Mouse (Mus musculus): ENCODE measurements at regions not wholly inside any gene's neighbourhood (a gene's known extent, or its start where the extent isn't known, plus 50 kb on each side); places are given as distances from the start of the nearest gene placed in this dataset.
"Not testable (repeated sequence)": the region's sequence is repeated elsewhere in the genome, so short reads cannot be mapped to it uniquely, and the experiment has no call there.

DNA sequence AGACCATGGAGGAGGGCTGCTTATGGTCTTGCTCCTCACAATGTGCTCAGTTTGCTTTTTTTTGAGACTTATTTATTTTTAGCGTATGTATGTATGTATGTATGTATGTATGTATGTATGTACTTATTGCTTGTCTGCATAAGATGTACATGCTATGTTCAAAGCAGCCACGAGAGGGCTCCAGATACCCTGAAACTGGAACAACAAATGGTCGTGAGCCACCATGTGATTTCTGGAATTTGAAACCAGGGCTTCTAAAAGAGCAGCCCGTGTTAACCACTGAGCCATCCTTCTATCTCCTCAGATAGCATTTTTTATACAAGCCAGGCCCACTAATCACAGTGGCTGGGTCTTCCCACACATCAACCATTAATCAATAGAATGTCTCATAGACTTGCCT lies 611.2 kb downstream of the 5730507C01Rik start:
- no peak for DNase-seq

DNA sequence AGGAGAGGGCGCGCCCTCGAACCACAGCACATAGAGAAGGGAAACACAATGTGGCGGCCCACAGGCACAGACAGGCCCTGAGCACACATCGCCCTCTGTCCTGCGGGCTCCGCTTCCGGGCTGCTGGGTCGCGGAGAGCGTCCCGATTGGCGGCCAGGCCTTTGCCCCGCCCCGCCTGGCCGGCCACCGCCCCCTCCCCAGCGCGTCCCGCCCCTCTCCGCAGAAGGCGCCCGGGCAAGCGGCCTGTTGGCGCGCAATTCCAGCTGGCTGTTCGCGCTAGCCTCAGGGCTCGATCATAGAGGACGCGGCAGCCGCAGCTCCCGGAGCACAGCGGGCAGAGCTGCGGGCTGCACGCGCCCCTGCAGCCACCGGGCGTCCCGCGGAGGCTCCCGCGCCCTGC lies 661.3 kb downstream of the 5730507C01Rik start:
- no peak for DNase-seq

DNA sequence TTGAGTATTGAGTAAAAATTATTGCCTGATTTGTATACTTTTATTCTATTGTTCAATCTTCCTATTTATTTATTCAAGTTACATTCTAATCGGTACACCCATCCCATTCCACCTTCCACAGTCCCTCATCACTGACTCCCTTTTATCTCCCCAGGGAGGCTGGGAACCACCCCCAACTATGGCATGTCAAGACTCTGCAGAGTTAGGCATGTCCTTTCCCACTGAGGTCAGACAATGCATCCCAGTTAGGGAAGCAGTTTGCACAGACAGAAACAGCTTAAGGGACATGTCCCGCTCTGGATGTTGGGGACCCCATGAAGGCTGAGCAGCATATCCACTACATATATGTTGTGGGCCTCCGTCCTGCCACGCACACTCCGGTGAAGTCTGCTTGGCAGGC lies 678.1 kb downstream of the 5730507C01Rik start:
- no peak for DNase-seq

DNA sequence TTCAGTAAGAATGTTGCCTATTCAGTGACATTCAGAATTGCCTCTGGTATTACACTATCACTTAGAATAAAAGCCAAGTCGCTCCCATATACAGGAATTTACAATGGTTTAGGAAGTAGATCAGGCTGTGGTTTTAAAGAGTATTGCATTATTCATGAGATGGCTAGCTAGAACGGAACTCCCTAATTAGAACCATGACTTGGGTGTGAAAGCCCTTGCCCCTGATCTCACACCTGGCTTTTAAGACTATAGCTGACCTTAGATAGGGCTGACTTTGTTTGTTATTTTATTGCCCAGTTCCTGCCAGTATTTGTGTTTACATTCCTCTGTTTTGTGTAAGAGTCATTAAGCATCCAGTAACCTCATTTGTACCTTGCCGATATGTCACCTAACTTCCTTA lies 678.7 kb downstream of the 5730507C01Rik start:
- DNase-seq, result not testable (repeated sequence)

DNA sequence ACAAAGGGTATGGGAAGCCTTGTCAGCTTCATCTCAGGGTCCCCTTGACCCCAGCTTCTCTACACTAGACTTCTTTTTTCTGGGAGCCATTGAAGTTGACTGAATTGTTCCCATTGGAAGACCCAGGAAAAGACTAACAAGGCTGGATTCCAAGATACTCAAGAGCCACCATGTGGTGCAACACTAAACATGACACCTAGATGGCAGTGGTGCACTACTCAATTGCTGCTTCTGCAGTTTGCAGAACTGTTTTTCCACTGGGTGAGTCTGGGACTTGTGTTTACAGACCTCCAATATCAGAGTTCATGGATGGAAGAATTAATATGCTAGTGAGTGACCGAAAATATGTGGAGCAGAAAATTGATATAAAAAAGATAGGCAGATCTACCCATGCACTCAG lies 709.7 kb downstream of the 5730507C01Rik start:
- not testable (repeated sequence) for DNase-seq

DNA sequence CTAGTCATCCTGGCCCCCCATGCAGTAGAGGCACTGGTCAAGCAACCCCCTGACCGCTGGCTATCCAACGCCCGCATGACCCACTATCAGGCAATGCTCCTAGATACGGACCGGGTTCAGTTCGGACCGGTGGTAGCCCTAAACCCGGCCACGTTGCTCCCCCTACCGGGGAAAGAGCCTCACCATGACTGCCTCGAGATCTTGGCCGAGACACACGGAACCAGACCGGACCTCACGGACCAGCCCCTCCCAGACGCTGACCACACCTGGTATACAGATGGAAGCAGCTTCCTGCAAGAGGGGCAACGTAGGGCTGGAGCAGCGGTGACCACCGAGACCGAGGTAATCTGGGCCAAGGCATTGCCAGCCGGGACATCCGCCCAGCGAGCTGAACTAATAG lies 707.6 kb upstream of the Gm21863 start:
- DNase-seq, result not testable (repeated sequence)

DNA sequence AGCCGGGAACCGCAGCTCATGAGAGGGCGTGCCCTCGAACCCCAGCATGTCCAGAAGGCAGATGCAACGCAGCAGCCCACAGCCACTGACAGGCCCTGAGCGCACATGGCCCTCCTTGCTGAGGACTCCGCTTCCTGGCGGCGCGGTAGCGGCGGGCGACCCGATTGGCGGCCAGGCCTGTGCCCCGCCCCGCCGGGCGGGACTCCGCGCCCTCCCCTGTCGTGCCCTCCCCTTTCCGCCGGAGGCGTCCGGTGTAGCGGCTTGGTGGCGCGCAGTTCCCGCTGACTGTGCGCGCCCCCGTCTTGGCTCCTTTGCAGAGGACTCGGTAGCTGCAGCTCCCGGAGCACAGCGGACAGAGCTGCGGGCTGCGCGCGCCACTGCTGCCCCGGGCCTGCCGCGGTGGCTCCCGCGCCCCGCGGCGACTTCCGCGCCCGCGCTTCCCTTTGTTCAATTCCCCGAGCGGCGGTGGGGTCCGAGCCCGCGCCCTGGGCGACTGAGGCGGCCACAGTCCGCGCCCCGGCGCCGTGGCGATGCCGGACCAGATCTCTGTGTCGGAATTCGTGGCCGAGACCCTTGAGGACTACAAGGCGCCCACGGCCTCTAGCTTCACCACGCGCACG lies 665.9 kb upstream of the Gm21863 start:
- peak; percentile 69 for DNase-seq

DNA sequence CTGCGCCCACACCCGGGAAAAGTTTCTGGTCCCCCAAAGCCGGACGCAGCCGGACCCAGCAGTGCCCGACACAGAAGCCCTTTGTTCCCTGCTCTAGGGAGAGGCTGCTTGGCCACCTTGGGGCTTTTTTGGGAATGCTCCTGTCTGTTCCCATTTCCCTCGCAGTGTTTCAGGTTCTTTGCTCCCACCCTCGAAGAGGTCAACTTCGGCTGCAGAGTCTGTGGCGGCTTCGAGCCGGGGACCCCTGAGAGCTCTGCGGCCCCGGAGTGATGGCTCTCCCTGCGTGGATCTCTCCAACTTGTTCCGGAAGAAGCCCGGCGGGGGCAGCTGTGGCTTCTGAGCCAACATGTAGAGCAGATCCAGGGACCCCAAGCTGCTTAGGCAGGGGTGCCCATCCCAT lies 665.3 kb upstream of the Gm21863 start:
- DNase-seq, result not testable (repeated sequence)

DNA sequence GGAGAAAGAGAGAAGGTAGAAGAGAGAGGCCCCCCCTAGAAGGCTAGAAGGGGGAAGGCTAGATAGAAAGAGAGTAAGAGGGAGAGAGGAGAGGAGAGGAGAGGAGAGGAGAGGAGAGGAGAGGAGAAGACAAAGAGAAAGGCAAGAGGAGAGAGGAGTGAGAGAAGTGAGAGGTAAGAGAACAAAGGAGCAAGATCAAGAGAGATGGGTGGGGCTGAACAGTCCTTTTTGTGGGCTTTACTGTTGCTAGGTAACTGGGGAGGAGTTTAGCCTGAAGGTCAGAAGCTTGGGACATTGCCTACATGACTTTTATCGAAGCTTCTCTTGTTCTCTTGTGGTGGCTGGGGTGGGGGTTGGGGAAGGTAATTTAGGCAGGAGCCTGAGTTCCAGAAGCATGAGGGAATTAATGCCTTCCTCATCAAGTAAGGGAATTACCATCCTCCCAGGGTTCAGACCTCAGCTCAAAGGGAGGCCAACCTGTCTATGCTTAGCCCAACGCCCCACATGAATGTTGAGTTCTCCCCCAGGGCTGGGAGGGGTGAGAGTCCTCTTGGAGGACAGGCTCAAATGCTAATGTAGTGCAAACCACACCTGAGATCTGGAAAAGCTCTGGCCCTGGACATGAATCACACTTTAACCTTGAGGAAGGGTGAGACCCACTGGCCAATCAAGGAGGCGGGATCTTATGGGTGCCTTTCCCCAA lies 662.1 kb upstream of the Gm21863 start:
- not testable (repeated sequence) for DNase-seq

Data from right cerebral cortex, postnatal 14 days (tissue).